Mouse (Mus musculus) hindbrain, embryonic 15.5 days (tissue): ENCODE measurements at regions not wholly inside any gene's neighbourhood (a gene's known extent, or its start where the extent isn't known, plus 50 kb on each side); places are given as distances from the start of the nearest gene placed in this dataset.
A peak's percentile ranks its signal among the peaks of the same experiment; 100 is the strongest.

Source experiments
- ATAC-seq: fragments of 200-750 bp; cut with Nextera tagmentation; 2 replicates; pipeline ENCODE4 v1.8.0; 2017; ENCODE audit warnings: low read depth, moderate number of reproducible peaks, moderate TSS enrichment; ENCODE audit not compliant: low FRiP score
- H3K27ac ChIP-seq: fragments of 300-500 bp; sonication (generic); replicated peaks from 2 replicates; pipeline ENCODE4 v1.5.1; 2015; ENCODE audit warnings: mild to moderate bottlenecking, inconsistent platforms
- H3K27me3 ChIP-seq: fragments of 300-500 bp; sonication (generic); 2 replicates; pipeline ENCODE4 v1.6.1; 2015; ENCODE audit warnings: control low read depth, inconsistent platforms
- H3K36me3 ChIP-seq: fragments of 300-500 bp; sonication (generic); 2 replicates; pipeline ENCODE4 v1.6.1; 2015; ENCODE audit warnings: control low read depth, inconsistent platforms
- H3K4me1 ChIP-seq: fragments of 300-500 bp; sonication (generic); replicated peaks from 2 replicates; pipeline ENCODE4 v1.6.1; 2015; ENCODE audit warnings: control low read depth, inconsistent platforms
- H3K4me2 ChIP-seq: fragments of 300-500 bp; sonication (generic); 2 replicates; pipeline ENCODE4 v1.6.1; 2015; ENCODE audit warnings: moderate library complexity, mild to moderate bottlenecking, inconsistent platforms
- H3K4me3 ChIP-seq: fragments of 300-500 bp; sonication (generic); 2 replicates; pipeline ENCODE4 v1.5.1; 2015; ENCODE audit warnings: mild to moderate bottlenecking, inconsistent platforms
- H3K9ac ChIP-seq: fragments of 300-500 bp; sonication (generic); 2 replicates; pipeline ENCODE4 v1.6.1; 2015; ENCODE audit warnings: inconsistent platforms
- H3K9me3 ChIP-seq: fragments of 300-500 bp; sonication (generic); 2 replicates; pipeline ENCODE4 v1.6.1; 2016; ENCODE audit warnings: control low read depth, inconsistent platforms
- WGBS: fragments of 180-500 bp; shearing (Covaris S2); methylation state at CpG from one replicate; pipeline ENCODE4 v1.1.7; 2015; 5-methylcytosine and 5-hydroxymethylcytosine counted together

- H3K27me3 ChIP-seq, result no peaks in the 10 kb centered on the region
- no peak overlapping the region for H3K4me2 ChIP-seq
- 74% methylated on average over 4 of the region's 4 CpGs for WGBS
- no peaks in the 10 kb centered on the region for H3K36me3 ChIP-seq
- no peak overlapping the region for H3K27ac ChIP-seq
- ATAC-seq, result no peak
- H3K4me3 ChIP-seq, result no peak overlapping the region
- H3K4me1 ChIP-seq, result no peaks in the 10 kb centered on the region
- H3K9me3 ChIP-seq, result no peaks in the 10 kb centered on the region
- H3K9ac ChIP-seq, result no peak overlapping the region
Observed at GRCm38 (mm10) chr3:137768627-137769026, 95.7 kb upstream of the H2afz start.

- H3K4me1 ChIP-seq, result peaks cover 5% of the 10 kb centered on the region; the same call in 1 of the 2 replicates
- H3K27ac ChIP-seq, result no peak overlapping the region
- no peak overlapping the region for H3K4me3 ChIP-seq
- no peaks in the 10 kb centered on the region for H3K9me3 ChIP-seq
- no peak overlapping the region for H3K9ac ChIP-seq
- 60% methylated on average over 6 of the region's 6 CpGs for WGBS
- H3K4me2 ChIP-seq, result no peak overlapping the region
- ATAC-seq, result no peak
- H3K36me3 ChIP-seq, result no peaks in the 10 kb centered on the region
- H3K27me3 ChIP-seq, result no peaks in the 10 kb centered on the region
Observed at GRCm38 (mm10) chr3:137775076-137775849, 89.0 kb upstream of the H2afz start.

- Histone ChIP-seq H3K9ac (no peak overlapping the region), H3K27ac (no peak overlapping the region), H3K27me3 (no peaks in the 10 kb centered on the region), H3K4me1 (peaks cover 7% of the 10 kb centered on the region; the same call in 1 of the 2 replicates), H3K4me3 (no peak overlapping the region), H3K9me3 (no peaks in the 10 kb centered on the region), H3K4me2 (peak overlapping the region; percentile 20; the same call in 1 of the 2 replicates), H3K36me3 (no peaks in the 10 kb centered on the region)
- ATAC-seq, result peak; percentile 63
- 46% methylated on average over 7 of the region's 7 CpGs for WGBS
Observed at GRCm38 (mm10) chr3:137778113-137778512, 86.2 kb upstream of the H2afz start.

DNA sequence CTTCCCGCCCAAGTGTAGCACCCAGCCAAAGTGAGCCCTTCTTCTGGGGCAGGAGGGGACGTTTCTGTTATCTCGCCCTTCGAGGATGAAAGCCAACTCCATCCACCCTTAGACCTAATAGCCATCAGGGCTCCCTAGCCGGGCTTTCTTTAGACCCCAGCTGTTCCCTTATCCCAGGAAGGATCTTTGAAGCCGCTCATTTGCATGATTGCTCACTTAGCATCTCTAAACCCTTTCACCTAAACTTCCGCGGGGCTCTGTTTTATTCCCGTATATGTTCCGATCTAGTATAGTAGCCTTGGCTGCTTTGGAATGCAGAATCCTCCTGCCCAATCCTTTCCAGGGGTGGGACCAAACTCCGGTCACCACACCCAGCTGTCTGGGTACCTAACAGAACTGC is 84.3 kb upstream of the H2afz start:
- Histone ChIP-seq H3K9ac (no peak overlapping the region), H3K4me1 (peaks cover 19% of the 10 kb centered on the region), H3K36me3 (no peaks in the 10 kb centered on the region), H3K27me3 (no peaks in the 10 kb centered on the region), H3K9me3 (no peaks in the 10 kb centered on the region), H3K4me2 (peak overlapping the region; percentile 36), H3K27ac (no peak overlapping the region), H3K4me3 (no peak overlapping the region)
- ATAC-seq, result no peak
- 5% methylated on average over 11 of the region's 11 CpGs for WGBS

- no peak overlapping the region for H3K4me2 ChIP-seq
- H3K4me1 ChIP-seq, result peaks cover 25% of the 10 kb centered on the region
- no peaks in the 10 kb centered on the region for H3K9me3 ChIP-seq
- no peaks in the 10 kb centered on the region for H3K27me3 ChIP-seq
- H3K36me3 ChIP-seq, result no peaks in the 10 kb centered on the region
- ATAC-seq, result no peak
- 80% methylated on average over 5 of the region's 5 CpGs for WGBS
- no peak overlapping the region for H3K4me3 ChIP-seq
- no peak overlapping the region for H3K9ac ChIP-seq
- H3K27ac ChIP-seq, result no peak overlapping the region
Observed at GRCm38 (mm10) chr3:137782836-137783235, 81.5 kb upstream of the H2afz start.

DNA sequence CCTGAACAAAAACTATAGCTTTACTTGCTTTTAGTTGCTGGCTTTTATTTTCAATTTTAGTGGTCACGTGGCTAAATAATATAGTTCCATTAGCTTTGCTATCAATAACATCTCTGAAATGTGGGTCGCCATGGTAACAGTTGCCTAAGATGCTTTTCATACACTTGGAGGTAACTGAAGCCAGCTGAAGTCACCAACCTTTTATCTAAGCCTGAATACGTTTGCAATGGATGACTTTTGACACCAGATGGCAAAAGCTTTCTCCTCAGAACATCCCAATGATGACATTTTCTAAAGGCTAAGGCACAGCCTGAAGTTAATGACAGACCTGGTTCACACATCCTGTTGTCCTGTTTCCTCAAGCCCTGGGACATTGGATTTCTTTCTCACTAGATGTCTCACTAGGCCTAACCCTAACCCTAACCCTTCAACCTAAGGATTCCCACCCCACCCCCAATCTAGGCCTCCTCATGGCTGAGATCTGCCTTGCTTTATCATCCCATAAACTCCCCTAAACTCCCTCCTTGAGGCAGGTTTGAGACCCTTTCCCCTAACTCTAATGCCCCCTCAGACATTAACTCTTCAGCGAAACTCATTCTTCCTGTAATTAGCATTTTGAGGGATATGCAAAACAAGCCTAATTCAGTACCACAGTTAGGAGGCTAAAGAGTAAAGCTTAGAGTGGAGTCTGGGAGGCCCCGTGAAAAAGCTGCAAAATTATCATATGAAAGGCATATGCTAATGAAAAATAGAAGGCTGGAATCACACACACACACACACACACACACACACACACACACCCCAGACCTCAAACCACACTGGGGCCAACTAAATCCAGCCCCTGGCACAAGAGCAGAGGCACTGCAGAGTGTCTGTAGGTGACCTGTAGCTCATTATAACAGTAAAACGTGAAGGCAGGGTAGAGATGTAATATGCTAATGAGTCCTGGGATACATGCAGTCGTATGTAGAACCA is 80.1 kb upstream of the H2afz start:
- WGBS, result 21% methylated on average over 7 of the region's 7 CpGs
- H3K27ac ChIP-seq, result no peak overlapping the region
- peak; percentile 35 for ATAC-seq

GRCm38 (mm10) chr3:137785224-137785623 is 79.1 kb upstream of the H2afz start:
- Histone ChIP-seq H3K27ac (no peak overlapping the region), H3K4me3 (no peak overlapping the region), H3K9me3 (no peaks in the 10 kb centered on the region), H3K27me3 (no peaks in the 10 kb centered on the region), H3K4me1 (peaks cover 26% of the 10 kb centered on the region), H3K4me2 (peak overlapping the region; percentile 8; the same call in 1 of the 2 replicates), H3K9ac (no peak overlapping the region), H3K36me3 (no peaks in the 10 kb centered on the region)
- ATAC-seq, result peak; percentile 20; the same call in 1 of the 2 replicates
- 28% methylated on average over 7 of the region's 7 CpGs for whole genome bisulfite sequencing

More for the DNA sequence above, 80.1 kb upstream of the H2afz start:
- Histone ChIP-seq H3K9me3 (no peaks in the 10 kb centered on the region), H3K27me3 (no peaks in the 10 kb centered on the region), H3K4me2 (no peak overlapping the region), H3K36me3 (no peaks in the 10 kb centered on the region), H3K9ac (no peak overlapping the region), H3K4me3 (no peak overlapping the region), H3K4me1 (peaks cover 26% of the 10 kb centered on the region)

DNA sequence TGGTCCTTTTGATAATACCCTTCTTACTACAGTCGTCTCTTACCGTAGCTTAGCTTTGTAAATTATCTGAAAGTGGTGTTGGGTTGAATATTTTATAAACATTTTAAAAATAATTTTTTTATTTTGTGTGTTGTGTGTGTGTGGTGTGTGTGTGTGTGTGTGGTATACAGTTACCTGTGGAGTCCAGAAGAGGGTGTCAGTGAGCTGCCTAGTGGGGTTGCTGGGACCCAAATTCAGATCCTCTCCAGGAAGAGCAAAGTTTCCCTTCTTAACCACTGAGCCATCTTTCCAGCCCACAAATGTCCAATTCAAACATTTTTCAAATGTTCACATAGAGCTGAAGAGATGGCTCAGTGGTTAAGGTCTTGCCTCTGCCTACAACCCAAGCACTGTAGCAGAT is 78.4 kb upstream of the H2afz start:
- Histone ChIP-seq H3K4me1 (peaks cover 24% of the 10 kb centered on the region), H3K36me3 (no peaks in the 10 kb centered on the region), H3K4me3 (no peak overlapping the region), H3K27ac (no peak overlapping the region), H3K9ac (no peak overlapping the region), H3K4me2 (no peak overlapping the region), H3K9me3 (no peaks in the 10 kb centered on the region), H3K27me3 (no peaks in the 10 kb centered on the region)
- ATAC-seq, result no peak
- WGBS, result 87% methylated on average over 2 of the region's 2 CpGs

DNA sequence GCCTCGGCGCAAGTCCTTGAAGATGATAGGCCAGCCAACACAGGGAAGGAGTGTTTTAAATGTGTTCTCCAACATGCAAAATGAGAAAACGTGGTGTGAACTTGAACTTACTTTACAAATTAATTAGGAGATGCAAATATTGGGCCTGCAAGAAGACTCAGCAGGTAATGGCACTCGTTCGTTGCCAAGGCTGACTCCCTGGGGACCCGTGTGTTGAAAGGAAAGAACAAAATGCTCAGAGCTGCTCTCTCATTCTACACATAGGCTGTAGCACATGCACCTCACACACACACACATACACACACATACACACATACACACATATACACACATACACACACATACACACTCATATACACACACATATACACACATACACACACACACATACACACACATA is 74.6 kb upstream of the H2afz start:
- no peak overlapping the region for H3K9ac ChIP-seq
- 47% methylated on average over 6 of the region's 6 CpGs for WGBS
- no peak for ATAC-seq
- H3K4me2 ChIP-seq, result no peak overlapping the region
- H3K36me3 ChIP-seq, result no peaks in the 10 kb centered on the region
- no peaks in the 10 kb centered on the region for H3K27me3 ChIP-seq
- no peaks in the 10 kb centered on the region for H3K9me3 ChIP-seq
- no peak overlapping the region for H3K4me3 ChIP-seq
- 0 out of 2 replicates have a peak overlapping the region, but pooled peaks have one; percentile 39 for H3K27ac ChIP-seq
- H3K4me1 ChIP-seq, result peaks cover 16% of the 10 kb centered on the region

- no peak for ATAC-seq
- WGBS, result 83% methylated on average over 7 of the region's 7 CpGs
- no peak overlapping the region for H3K27ac ChIP-seq
- no peak overlapping the region for H3K4me2 ChIP-seq
- H3K9ac ChIP-seq, result no peak overlapping the region
- H3K9me3 ChIP-seq, result no peaks in the 10 kb centered on the region
- peaks cover 9% of the 10 kb centered on the region; the same call in 1 of the 2 replicates for H3K4me1 ChIP-seq
- H3K4me3 ChIP-seq, result no peak overlapping the region
- H3K36me3 ChIP-seq, result no peaks in the 10 kb centered on the region
- H3K27me3 ChIP-seq, result no peaks in the 10 kb centered on the region
Observed at GRCm38 (mm10) chr3:137790340-137790739, 73.9 kb upstream of the H2afz start.

DNA sequence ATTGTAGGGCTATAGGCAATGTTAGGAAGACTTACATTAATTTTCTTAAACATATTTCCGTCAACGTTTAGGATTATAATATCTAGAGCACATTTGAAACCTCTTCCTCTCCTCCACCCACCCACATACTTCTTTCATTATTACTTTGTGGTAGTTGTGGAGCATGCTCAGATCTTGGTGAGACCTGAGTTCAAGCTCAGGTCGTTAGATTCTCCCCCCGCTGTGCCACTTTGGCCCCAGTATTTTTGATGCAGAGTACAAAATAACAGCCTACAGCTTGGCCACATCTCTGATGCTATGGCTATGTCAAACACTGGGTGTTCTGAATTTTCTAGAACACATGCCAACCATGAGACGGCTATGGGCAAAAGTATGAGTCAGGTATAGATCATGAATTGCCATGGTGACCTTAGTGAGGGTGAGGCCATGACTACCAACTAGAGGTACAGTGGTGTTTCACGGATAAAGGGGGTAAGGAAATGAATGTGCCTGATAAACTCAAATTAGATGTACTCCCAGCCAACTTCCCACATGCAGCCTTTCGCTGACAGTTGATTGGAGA is 68.5 kb upstream of the H2afz start:
- H3K4me2 ChIP-seq, result no peak overlapping the region
- H3K4me3 ChIP-seq, result no peak overlapping the region
- H3K27ac ChIP-seq, result no peak overlapping the region
- WGBS, result 92% methylated on average over 7 of the region's 7 CpGs
- H3K9ac ChIP-seq, result no peak overlapping the region
- H3K9me3 ChIP-seq, result no peaks in the 10 kb centered on the region
- no peak for ATAC-seq
- H3K27me3 ChIP-seq, result no peaks in the 10 kb centered on the region
- H3K4me1 ChIP-seq, result no peaks in the 10 kb centered on the region
- no peaks in the 10 kb centered on the region for H3K36me3 ChIP-seq

GRCm38 (mm10) chr3:137798769-137799168 is 65.5 kb upstream of the H2afz start:
- no peaks in the 10 kb centered on the region for H3K4me1 ChIP-seq
- H3K9ac ChIP-seq, result no peak overlapping the region
- no peaks in the 10 kb centered on the region for H3K36me3 ChIP-seq
- H3K9me3 ChIP-seq, result no peaks in the 10 kb centered on the region
- ATAC-seq, result no peak
- H3K4me3 ChIP-seq, result no peak overlapping the region
- WGBS, result 88% methylated on average over 4 of the region's 4 CpGs
- no peaks in the 10 kb centered on the region for H3K27me3 ChIP-seq
- H3K27ac ChIP-seq, result no peak overlapping the region
- H3K4me2 ChIP-seq, result no peak overlapping the region
